Mouse (Mus musculus) lung, postnatal 4 days (tissue): ENCODE measurements around the gene Pon1.
"Not testable (repeated sequence)": the region's sequence is repeated elsewhere in the genome, so short reads cannot be mapped to it uniquely, and the experiment has no call there.

Source experiments
- DNase-seq, 2 experiments: peaks; one replicate each; pipeline ENCODE4 v3.0.0; 2021

Pon1 gene

DNA sequence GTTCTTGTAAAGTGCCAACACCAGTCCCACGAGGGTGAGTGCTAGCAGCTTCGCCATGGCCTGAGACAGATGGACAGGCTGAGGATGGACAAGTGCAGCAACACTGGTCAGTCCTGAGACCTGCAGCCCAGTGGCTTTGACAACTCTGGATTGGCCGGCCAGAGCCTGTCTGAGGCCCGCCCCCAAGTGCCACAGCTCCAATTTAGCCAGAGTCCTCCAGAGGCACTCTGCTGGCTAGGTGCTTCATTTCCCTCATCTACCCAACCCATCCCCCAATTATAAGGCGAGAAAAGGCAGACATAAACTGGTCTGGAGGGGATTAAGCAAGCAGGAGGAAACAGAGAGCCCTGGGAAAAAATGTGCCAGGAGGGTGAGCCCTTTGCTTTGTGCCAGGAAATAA lies at the start of gene Pon1:
Gene Pon1, minus strand, starts transcription at position 254 of the 400 bp plus-strand sequence.
- peak; percentile 22 to 45 for DNase-seq

DNA sequence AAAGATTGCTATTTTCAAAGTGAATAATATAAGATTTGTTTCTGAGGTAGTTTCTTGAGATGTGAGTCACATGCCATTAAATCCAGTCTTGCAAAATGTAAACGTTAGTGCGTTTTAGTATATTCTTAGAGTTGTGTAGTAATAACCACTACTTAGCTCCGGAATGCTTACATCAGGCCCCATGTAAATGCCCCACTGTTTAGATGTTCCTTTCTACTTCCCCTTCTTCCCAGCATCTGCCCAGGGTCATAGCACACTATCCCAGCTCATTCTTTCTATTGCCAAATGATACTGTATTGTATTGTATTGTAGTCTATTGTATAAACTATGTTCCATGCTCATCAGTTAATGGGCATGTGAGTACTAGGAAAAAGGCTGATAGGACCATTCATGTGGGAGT lies 45.1 kb upstream of the Pon1 start:
- no peak for DNase-seq

DNA sequence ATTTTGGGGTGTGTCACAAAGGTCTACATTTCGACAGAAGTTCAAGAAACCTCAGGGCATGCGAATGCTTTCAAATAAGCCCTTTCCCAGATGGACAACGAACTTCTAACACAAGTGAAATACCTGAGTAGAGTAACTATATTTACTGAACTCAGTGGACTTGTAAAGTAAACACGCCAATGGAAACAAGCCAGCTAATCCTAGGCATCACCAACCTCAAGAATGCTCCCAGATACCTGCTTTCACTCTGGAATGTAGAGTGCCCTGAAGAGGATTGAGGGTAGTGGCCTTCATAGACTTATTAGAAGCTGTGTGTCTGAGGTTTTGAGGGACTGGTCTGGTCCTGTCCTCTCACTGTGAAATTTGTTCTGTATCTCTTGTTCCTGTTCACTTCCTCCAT lies 43.8 kb upstream of the Pon1 start:
- peak in 1 of 2 experiments; percentile 18 for DNase-seq

DNA sequence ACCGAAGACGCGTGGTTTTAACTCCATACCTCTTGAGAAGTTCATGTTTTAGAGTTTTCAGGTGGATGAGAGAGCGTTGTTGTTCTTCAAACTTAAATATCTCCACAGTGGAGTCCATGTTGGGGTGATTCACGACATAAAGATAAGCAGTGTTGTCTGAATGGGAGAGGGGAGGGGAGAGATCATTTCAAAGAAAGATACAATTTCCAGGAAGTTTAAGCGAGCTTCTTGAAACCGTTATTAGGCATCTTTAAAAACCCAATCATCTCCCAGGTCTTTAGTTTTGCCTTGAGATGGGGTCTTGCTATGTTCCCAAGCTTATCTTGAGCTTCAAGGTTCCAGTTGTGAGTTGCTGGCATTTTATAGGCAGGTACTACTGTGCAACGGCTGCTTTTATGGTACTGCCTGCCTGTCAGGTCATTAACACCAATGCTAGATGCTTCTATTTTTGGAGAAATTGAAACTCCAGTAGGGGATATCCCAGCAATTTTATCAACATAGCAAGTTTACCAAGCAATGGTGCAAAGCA lies 43.2 kb upstream of the Pon1 start:
- no peak for DNase-seq

DNA sequence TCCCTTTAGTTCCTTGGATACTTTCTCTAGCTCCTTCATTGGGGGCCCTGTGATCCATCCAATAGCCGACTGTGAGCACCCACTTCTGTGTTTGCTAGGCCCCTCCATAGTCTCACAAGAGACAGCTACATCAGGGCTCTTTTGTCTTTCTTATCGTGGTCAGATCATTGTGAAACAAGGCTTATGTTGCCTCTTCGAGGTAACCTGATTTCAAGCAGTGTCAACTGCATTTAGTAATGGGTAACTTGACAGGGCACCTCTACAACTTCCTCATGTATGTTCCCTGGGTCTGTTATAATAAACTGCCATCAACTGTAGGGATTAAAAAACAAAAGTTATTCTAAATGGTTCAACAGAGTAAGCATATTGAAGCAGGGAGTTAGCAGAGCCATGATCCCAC lies 40.8 kb upstream of the Pon1 start:
- DNase-seq = no peak

DNA sequence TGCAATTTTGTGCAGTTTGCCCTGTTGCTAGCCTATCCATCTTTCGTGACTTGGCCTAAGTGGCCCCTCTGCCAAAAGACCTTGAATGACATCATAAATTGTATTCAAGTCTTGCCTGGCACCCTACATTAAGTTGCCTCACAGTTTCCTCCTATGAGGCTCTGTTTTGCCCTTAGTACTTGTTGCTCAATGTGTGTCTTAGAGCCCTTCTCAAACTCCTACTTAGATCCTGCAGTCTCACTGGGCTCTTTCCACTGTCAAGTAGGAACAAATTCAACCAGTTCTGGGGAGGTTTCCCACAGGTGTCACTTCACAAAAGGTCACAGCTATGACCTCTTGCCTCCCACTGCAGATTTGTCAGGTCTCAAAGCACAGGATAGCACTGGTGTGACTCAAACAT lies 40.1 kb upstream of the Pon1 start:
- peak in 1 of 2 experiments; percentile 17 for DNase-seq

DNA sequence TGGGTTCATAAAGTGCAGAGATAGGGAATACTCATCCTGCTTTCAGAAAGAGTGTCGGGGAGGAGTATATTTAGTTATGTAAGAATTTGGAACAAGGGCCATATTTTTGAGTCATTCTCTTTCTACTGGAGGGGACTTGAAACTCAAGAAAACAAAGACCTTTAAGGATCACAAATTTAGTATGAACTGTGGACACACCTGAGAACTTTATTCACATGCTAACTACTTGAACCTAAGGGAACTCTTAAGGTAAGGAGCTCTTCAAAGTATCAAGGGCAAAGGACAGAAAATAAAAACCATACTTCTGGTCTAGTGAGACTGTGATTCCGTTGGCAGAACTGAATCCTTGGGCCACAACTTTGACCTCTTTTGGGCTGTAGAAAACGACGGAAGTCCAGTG lies 38.3 kb upstream of the Pon1 start:
- no peak for DNase-seq

DNA sequence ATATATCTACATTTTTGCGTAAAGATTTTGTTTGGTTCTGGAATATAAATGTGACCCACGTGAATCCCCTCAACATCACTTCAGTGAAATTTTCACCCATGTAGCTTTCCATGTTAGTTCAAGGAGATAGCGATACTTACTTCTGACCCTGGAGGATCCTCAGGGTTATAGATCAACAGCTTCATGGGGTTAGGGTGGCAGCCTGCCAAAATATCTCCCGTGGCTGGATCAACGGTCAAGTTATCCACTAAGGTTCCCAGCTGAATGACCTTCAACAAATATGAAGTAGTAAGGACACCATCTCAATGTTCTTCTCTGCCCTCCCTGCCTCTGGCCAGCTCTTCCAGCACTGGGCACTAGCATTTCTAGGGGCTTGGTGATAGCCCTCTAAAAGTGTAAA lies 36.5 kb upstream of the Pon1 start:
- DNase-seq = no peak

DNA sequence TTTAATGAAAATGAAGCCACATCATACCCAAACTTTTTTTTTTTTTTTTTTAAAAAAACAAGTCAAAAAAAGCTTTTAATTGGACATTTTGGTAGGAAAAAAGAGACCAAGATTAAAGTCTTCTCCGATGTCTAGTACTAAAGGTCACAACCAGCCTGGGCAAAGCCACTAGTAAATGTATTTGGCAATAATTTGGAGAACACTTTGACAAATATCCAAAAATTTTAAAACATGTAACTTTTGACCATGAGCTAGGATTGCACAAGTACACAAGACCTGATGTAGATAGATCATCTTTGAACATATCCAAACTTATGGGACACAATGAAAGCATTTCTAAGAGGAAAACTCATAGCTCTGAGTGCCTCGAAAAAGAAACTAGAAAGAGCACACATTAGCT lies 29.8 kb upstream of the Pon1 start:
- not testable (repeated sequence) for DNase-seq

DNA sequence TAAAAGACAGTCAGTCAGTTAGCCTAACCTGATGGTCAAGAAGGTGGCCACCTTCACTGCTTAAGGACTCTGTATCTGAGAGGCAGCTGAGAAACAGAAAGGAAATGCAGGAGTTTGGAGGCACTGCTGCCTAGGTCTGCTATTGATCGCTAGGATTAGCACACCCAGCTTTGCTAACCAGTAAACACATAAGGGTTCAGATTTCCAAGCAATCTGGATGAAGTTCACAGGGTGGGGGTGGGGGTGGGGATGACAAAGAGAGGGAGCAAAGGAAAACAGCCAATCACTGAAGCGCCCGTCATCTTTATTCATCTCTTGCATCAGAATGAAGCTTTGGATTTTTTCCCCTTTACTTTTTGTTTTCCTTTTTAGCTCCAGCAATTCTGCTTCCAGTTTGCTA lies 28.3 kb upstream of the Pon1 start:
- DNase-seq = no peak

DNA sequence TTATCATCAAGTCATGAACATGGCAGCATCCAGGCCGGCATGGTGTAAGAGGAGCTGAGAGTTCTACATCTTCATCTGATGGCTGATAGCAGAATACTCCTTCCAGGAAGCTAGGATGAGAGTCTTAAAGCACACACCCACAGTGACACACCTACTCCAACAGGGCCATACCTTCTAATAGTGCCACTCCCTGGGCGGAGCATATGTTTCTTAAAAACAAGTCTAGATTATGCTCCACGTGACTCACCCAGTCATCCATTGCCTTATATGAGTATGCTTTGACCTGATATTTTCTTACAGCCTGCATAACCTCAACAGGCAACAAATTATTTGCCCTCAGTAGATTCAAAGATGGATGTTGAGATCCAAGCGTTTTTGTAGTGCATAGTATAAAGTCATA lies 24.4 kb upstream of the Pon1 start:
- DNase-seq = no peak

DNA sequence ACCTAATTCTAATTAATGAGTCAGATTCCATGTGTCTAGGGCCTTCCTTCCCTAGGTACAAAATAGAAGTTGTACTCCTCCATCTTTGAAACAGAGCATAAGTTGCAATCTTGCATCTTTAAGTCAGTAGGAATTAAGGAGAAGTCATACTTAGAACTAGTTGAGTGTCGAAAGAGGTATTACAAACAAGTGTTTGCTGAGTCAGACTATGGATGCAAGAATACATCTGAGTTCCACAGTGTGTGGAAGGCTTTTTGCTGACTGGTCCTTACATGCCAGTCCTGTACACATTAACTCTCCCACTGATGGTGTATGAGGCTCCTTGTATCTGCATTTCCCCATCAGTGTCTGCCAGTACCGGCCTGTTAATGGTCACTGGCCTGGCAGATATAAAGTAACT lies 14.1 kb upstream of the Pon1 start:
- no peak for DNase-seq

DNA sequence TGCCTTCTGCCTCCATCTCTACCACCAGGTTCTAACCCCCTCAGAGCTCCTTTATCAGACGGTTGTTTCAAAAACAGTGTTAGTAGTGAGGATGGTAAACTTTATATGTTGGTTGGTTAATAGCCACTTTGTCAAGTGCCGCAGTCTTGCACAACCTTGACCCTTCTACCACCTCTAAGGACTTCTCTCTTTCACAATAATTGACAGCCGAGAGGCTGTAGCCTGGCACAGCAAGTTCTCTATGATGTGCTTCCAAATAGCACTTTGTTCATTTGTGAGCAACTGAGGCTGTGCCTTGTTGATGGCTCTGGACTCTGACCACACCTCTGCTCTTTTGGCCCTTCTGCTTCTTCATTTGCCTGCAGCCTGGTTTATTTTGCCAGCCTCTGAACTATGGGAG lies 6.2 kb upstream of the Pon1 start:
- peak; percentile 50 to 57 for DNase-seq

DNA sequence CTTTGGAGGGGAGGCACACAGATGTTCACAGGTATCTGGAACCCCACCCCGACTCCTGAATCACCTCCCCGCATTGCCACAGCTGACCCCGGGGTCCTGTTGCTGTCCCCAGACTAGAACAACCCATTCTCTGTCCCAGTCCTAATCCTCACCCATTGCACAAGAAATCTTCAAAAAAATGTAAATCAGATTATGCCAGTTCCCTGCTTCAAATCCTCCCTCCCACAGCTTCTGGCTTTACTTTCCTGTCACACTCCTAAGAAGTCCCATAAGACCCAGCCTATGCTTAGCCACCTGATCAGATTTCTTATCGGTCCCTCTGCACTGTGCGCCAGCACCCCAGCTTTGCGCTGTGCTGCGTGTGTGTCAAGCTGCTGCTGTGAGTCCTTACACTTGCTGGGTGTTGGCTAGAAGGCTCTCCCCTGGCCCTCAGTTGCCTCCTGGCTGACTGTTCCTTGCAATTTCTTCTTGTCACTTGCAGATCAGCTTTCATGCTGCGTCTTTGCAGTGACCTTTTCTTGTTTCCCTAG lies 5.7 kb upstream of the Pon1 start:
- DNase-seq = no peak

DNA sequence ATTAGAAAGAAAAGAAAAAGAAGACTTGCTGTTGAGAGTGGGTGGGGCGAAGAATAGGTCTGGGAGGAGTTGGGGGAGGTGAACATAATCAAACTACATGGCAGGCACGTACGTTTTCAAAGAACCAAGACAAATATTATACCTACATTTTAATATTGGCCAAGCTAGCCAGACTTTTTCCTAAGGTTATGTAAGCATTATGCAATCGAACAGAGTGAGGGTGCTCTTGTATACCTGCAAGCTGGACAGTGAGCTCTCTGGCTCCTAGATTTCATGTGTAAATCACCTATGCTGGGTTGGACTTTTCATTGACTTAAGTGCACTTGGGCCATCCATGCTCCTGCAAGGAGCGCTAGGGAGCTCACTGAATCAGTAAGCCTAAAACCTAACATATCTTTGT lies 4.8 kb upstream of the Pon1 start:
- no peak for DNase-seq

DNA sequence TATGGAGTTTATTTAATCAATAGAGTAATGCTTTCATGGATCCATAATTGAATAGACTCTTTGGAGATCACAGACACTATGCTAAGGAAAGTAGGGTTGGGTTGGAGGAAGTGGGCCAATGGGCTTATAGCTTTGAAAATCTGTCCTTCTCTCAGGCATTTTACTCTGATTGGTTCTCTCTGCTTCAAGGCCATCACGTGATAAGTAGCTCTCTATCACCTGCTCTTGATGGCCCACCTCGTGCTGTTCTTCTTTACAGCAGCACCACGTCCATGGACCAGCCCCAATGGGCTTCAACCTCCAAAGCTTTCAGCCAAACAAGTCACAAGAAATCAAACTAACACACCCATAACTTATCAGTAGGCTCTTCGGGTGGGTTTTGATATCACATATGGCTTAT lies 3.0 kb downstream of the Pon1 start:
- no peak for DNase-seq

DNA sequence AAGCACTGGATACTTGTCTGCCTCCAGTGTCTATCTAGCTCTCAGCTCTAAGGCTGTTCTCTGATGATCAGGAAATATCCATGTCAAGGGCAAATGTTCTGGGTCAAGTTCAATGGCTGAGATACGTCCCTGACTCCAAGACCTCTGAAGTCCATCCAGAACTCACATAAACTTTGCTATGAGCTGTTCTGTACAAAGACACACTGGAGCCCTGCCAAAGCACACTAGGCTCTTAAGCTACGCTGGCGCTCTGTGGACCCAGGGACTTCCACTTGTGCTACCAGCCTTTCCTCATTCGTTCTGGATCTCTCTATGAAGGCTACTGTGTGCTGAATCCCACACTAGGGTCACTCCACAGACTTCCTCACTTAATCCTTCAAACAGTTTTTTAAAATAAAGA lies 4.2 kb downstream of the Pon1 start:
- DNase-seq = peak; percentile 66 to 70

DNA sequence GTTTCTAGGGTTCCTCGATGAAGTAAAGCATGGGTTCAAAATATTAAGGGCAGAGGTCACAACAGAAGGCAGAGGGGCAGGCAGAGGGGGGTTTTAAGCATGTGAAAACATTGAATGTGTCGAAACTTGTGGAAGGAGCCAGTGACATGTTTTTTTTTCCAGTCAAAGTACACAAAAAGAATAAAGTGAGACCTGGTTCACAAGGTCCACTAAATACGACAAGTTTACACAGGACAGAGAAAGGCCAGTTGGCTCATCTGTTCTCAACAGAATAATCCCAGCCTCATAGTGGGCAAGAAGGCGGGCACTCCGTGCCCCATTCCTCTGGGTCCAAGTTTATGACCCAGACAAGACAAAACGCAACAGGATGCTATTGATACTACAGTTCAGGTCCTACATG lies 4.8 kb downstream of the Pon1 start:
- no peak for DNase-seq

DNA sequence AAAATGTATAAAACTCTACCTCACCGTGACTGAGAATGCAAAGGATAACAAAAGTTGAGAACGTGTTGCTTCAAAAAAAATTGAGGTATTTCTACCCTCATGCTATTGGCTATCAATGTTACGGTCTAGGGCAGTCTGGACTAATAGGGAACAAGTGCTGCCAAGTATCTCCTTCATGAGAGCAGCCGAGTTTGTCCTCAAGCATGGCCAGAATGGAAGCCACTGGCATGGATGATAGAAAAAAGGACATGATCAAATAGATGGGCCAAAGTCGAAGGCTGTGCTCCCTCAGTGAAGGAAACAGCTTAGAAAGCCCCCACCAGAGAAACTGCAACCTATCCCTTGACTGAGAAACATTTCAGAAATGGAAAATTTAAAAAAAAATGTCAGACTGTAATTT lies 5.7 kb downstream of the Pon1 start:
- DNase-seq = no peak

DNA sequence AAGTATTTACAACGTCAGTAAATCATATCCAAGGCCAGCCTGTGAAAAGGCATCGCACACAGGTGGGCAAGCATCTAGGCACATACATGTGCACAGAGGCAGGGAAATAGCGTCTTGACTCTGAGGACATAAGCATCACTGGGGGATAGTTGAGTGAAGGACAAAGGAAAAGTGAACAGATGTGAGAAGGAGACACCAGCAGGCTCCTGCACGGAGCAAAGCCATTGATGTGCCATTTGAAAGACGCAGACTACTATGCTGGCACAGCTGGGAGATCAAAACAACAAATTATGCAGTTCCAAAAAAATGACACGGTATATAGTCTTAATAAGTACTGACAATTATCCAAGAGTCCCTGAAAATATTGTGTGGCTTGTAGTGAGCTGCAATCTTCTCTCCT lies 6.2 kb downstream of the Pon1 start:
- DNase-seq = no peak

DNA sequence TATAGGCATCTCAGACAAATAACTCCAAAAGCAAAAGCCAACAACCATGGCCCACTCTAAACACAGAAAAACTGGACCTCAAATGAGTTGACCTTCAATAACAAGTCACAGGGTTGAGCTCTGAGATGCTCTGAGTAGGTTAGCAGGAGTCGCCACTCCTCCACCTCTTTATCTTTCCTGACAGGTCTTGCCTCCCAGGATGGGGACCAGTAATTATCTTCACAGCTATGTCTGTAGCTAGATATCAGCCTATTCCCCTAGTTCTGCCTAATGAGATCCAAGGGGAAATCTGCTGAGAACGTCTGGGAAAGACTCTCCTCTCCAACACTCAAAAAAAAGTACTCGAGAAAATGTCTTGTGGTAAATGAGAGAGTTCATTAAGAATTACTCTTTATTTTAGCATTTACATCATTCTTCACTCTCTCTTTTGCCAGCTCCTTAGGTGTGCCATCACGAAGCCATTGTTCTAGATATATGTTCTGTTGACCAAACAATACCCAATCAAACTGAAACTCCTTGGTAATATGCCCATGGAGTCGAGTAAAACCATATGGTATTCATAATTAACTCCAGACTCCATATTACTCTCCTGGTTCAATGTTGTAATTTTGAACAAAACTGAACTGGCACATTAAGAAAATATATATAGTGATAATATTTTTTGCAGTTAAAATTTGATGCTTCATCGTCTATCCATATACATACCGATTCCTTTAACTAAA lies 7.4 kb downstream of the Pon1 start:
- no peak for DNase-seq

DNA sequence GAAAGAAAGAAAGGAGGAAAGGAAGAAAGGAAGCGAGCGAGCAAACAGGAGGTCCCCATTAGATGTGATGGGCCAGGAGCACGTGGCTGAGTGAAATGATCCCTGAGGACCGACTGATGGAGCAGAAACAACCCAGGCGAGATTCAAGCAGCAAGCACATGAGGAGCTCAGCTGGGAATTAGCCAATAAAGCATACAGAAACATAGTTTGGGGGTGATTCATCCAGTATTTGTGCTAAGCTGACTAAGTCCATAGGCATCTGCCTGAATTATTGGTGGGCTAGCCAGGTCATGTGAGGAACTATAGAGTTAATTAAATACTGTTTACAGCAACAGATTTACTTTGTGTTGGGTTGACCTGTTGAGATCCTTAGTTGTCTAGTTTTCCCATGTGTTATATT lies 13.1 kb downstream of the Pon1 start:
- no peak for DNase-seq

DNA sequence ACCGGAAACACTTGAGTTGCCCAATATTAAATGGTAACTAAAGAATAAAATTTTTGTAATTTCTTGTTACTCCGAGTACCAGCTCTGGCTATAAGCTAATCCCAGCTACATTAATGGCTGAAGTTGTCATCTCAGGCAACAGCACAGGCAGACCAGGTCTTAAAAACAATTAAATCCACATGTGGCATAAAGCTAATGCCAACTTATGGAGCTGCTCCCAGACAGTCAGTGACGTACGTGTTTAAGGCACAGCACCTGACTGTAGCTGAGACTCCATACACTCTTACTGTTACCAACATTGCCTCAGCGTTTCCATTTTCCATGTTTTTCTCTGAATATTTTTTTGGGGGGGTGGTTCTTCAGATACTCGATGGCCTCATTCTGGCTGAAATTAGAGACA lies 14.6 kb downstream of the Pon1 start:
- no peak for DNase-seq

DNA sequence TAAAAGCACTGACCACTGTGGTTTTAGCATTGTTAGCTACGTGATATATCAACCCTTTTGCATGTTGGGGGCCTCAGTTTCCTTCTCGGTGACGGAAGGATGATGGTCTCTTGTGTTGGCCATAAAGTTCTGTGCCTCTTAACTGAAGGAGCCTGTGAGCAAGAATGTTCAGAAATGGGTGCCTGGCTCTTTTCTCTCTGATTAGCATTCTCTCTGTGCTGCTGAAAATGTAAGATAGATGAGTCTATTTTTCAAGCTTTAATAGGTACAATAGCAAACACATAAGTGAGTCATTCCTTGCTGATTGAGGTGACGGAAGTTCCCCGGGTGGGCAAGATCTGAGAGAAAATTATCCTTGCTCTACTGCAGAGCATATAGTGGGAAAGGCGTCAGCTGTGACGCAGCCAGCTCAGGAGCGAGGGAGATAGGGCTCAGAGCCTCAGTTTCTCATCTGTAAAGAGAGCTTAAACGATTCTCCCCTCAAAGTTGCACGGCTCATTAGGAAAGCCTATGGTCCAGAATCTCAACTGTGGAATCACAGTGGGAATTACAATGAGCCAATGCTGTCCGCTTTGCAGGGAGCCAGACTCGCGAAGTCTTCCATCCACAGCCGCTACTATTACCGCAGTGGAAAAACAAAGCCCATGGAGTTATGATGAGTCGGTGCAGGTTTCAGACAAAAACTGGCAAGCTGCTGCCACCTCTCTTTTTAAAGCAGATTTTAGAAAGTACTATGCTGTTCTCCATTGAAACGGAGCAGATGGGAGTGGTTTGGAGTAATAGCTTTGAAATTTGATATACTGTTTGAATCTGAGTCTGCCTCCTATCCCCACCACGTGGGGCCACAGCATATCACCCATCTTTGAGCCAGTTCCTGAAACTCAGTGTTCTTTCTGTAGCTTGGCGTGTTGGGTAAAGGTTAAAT lies 15.5 kb downstream of the Pon1 start:
- no peak for DNase-seq
